Mouse (Mus musculus) limb, embryonic 14.5 days (tissue): Measurements from ENCODE around the gene Tusc2. TPM values are rescaled to one million over a fixed set of nuclear protein-coding genes. Genes with fewer than 3 reads are reported as not detected.

Source experiments
- ATAC-seq: fragments of 200-750 bp; cut with Nextera tagmentation; 2 replicates; pipeline ENCODE4 v1.8.0; 2017; ENCODE audit warnings: low read depth, moderate number of reproducible peaks, moderate TSS enrichment; ENCODE audit not compliant: low FRiP score
- DNase-seq: peaks from one replicate; pipeline ENCODE4 v3.0.0-alpha.2; 2015; ENCODE audit warnings: low spot score
- H3K27ac ChIP-seq: fragments of 300-500 bp; sonication (generic); replicated peaks from 2 replicates; pipeline ENCODE4 v1.5.1; 2014; ENCODE audit warnings: low read depth, mild to moderate bottlenecking, low read length, moderate library complexity, mixed read lengths
- H3K27me3 ChIP-seq: fragments of 300-500 bp; sonication (generic); 2 replicates; pipeline ENCODE4 v1.6.1; 2014; ENCODE audit warnings: low read length, mixed read lengths; ENCODE audit not compliant: control insufficient read depth, insufficient read depth
- H3K36me3 ChIP-seq: fragments of 300-500 bp; sonication (generic); 2 replicates; pipeline ENCODE4 v1.6.1; 2014; ENCODE audit warnings: mild to moderate bottlenecking, low read length, moderate library complexity, mixed read lengths; ENCODE audit not compliant: control insufficient read depth, insufficient read depth
- H3K4me1 ChIP-seq: fragments of 300-500 bp; sonication (generic); 2 replicates; pipeline ENCODE4 v1.6.1; 2014; ENCODE audit warnings: antibody characterized with exemption, low read length, mixed read lengths; ENCODE audit not compliant: control insufficient read depth, insufficient read depth
- H3K4me2 ChIP-seq: fragments of 300-500 bp; sonication (generic); replicated peaks from 2 replicates; pipeline ENCODE4 v1.6.1; 2014; ENCODE audit warnings: low read depth, mild to moderate bottlenecking, low read length, moderate library complexity; ENCODE audit not compliant: severe bottlenecking
- H3K4me3 ChIP-seq: fragments of 300-500 bp; sonication (generic); replicated peaks from 2 replicates; pipeline ENCODE4 v1.5.1; 2014; ENCODE audit warnings: low read length
- H3K9ac ChIP-seq: fragments of 300-500 bp; sonication (generic); 2 replicates; pipeline ENCODE4 v1.6.1; 2014; ENCODE audit warnings: mild to moderate bottlenecking, low read depth, low read length, moderate library complexity; ENCODE audit not compliant: severe bottlenecking
- H3K9me3 ChIP-seq: fragments of 300-500 bp; sonication (generic); 2 replicates; pipeline ENCODE4 v1.6.1; 2016; ENCODE audit warnings: low read length; ENCODE audit not compliant: control insufficient read depth
- POLR2A ChIP-seq: fragments of 200-500 bp; IDR thresholded peaks from 2 replicates; pipeline ENCODE4 v1.8.0; 2012; ENCODE audit warnings: inconsistent platforms, mild to moderate bottlenecking, moderate library complexity, borderline replicate concordance; ENCODE audit not compliant: insufficient read depth, insufficient read length; ENCODE audit errors: extremely low read depth
- WGBS: fragments of 180-500 bp; shearing (Covaris S2); extraction: QIAGEN DNeasy Blood & Tissue Kit; methylation state at CpG from one replicate; pipeline ENCODE4 v1.1.7; 2014; 5-methylcytosine and 5-hydroxymethylcytosine counted together
- polyA plus RNA-seq, 2 experiments: library from polyadenylated mRNA; depleted of rRNA in 1 of 2; stranded (reverse) in 1 of 2; unstranded in 1 of 2; fragments of >200 nt; fragmentation: Nextera tagmentation in 1 of 2; extraction: Ambion mirVana in 1 of 2; gene quantifications; 2 replicates each; pipeline versions ENCODE4 v1.2.1 to v1.2.3; 2012 to 2014

The Tusc2 gene
- polyA plus RNA-seq, 2 experiments = 35.8 to 43.0 TPM

DNA sequence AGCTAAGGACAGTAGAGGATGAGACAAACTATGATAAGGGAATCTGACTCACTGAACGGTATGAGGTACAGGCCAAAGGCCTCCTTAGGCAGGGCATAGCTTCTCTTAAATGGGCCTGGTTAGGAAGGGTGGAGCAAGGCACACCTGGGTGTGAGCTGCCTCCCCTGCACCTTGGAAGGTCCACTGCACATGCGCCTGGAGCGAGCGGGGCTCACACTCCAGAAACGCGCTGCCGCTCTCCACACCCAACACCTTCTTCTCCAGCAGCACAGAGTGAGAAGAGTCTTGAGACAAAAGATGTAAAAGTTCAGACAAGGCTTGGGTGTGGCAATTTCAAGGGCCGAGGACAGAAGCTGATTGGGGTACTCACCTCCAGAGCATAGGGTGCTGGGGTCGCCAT is 36.4 kb downstream of the Tusc2 start:
- Histone ChIP-seq H3K27me3 (no peaks in the 10 kb centered on the region), H3K4me1 (peaks cover 10% of the 10 kb centered on the region), H3K27ac (no peak overlapping the region), H3K4me3 (no peak overlapping the region), H3K36me3 (peaks cover 7% of the 10 kb centered on the region), H3K9me3 (no peaks in the 10 kb centered on the region), H3K4me2 (no peak overlapping the region), H3K9ac (no peak overlapping the region)
- ATAC-seq = no peak
- no peak for TF ChIP-seq POLR2A
- DNase-seq = no peak
- 90% methylated on average over 9 of the region's 9 CpGs for WGBS

DNA sequence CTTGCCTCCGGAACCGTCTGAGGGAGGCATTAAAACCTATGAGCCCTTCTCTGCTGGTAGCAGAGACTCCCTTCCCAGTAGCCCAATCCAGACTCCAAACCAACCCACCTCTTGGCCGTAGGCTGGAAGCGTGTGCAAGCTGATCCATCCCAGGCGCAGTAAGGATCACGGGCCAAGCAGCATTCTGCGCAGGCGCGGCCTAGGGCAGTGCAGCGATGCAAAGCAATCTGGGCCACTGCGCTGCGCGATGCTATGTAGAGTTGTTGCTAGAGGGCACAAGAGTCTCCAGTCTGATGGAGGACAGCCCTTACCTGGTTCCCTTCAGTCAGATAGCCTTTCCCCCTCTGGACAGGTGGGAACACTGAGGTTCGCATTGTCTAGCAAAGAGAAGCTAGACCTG is 36.8 kb downstream of the Tusc2 start:
- no peak overlapping the region for H3K27ac ChIP-seq
- no peak overlapping the region for H3K4me3 ChIP-seq
- 59% methylated on average over 14 of the region's 14 CpGs for WGBS
- H3K4me2 ChIP-seq = no peak overlapping the region
- ATAC-seq (no peak), DNase-seq (no peak)
- peaks cover 14% of the 10 kb centered on the region for H3K4me1 ChIP-seq
- no peaks in the 10 kb centered on the region for H3K9me3 ChIP-seq
- TF ChIP-seq POLR2A = no peak
- H3K9ac ChIP-seq = no peak overlapping the region
- no peaks in the 10 kb centered on the region for H3K27me3 ChIP-seq
- H3K36me3 ChIP-seq = peaks cover 3% of the 10 kb centered on the region; the same call in 1 of the 2 replicates

DNA sequence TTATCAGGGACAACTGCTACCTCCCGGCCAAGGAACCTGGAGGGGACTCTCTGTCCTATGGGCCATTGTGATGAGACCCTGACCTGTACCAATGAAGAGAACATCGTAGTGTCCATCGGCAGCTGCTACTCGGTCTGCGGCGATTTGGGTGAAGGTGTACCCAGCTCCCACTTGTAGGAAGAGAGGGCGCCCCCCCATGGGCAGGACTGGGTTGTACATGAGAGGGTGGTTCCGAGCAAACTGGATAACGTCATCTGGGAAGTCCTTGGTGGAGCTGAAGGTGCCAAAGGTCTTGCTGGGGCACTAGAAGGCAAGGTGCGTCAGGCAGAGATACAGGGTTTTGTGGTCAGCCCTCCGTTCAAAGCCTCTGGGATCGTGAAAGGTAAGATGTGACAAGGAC is 37.7 kb downstream of the Tusc2 start:
- H3K4me2 ChIP-seq = no peak overlapping the region

GRCm38 (mm10) chr9:107601275-107601674 is 38.2 kb downstream of the Tusc2 start:
- Histone ChIP-seq H3K27ac (no peak overlapping the region), H3K27me3 (no peaks in the 10 kb centered on the region), H3K4me1 (peaks cover 28% of the 10 kb centered on the region), H3K9me3 (no peaks in the 10 kb centered on the region), H3K4me3 (no peak overlapping the region), H3K9ac (no peak overlapping the region), H3K36me3 (no peaks in the 10 kb centered on the region), H3K4me2 (no peak overlapping the region)
- ATAC-seq (no peak), DNase-seq (no peak)
- TF ChIP-seq POLR2A = no peak
- 81% methylated on average over 11 of the region's 11 CpGs for WGBS

More for the DNA sequence above, 37.7 kb downstream of the Tusc2 start:
- H3K36me3 ChIP-seq = no peaks in the 10 kb centered on the region
- ATAC-seq (no peak), DNase-seq (no peak)
- peaks cover 23% of the 10 kb centered on the region for H3K4me1 ChIP-seq
- no peak overlapping the region for H3K9ac ChIP-seq
- TF ChIP-seq POLR2A = no peak
- no peaks in the 10 kb centered on the region for H3K9me3 ChIP-seq
- no peak overlapping the region for H3K27ac ChIP-seq
- H3K27me3 ChIP-seq = no peaks in the 10 kb centered on the region
- no peak overlapping the region for H3K4me3 ChIP-seq
- WGBS = 84% methylated on average over 12 of the region's 12 CpGs

GRCm38 (mm10) chr9:107602068-107602648 is 39.1 kb downstream of the Tusc2 start:
- Histone ChIP-seq H3K9me3 (no peaks in the 10 kb centered on the region), H3K27me3 (no peaks in the 10 kb centered on the region), H3K4me3 (no peak overlapping the region), H3K27ac (no peak overlapping the region), H3K4me1 (peaks cover 36% of the 10 kb centered on the region), H3K9ac (no peak overlapping the region), H3K36me3 (no peaks in the 10 kb centered on the region), H3K4me2 (no peak overlapping the region)
- TF ChIP-seq POLR2A = no peak
- 11% methylated on average over 10 of the region's 10 CpGs for WGBS
- ATAC-seq (peak; percentile 64; the same call in 1 of the 2 replicates), DNase-seq (peak; percentile 89)
